Mouse (Mus musculus) bone marrow macrophage, adult 2 months (primary cell): ENCODE data around the gene Grn.

Experiments used
- CTCF ChIP-seq: IDR thresholded peaks from 2 replicates; pipeline ENCODE4 v1.5.1; 2012; ENCODE audit warnings: low read depth, mild to moderate bottlenecking, low read length, moderate library complexity
- POLR2A ChIP-seq: IDR thresholded peaks from 2 replicates; pipeline ENCODE4 v1.6.1; 2012; ENCODE audit warnings: mild to moderate bottlenecking, low read depth, low read length, borderline replicate concordance

DNA sequence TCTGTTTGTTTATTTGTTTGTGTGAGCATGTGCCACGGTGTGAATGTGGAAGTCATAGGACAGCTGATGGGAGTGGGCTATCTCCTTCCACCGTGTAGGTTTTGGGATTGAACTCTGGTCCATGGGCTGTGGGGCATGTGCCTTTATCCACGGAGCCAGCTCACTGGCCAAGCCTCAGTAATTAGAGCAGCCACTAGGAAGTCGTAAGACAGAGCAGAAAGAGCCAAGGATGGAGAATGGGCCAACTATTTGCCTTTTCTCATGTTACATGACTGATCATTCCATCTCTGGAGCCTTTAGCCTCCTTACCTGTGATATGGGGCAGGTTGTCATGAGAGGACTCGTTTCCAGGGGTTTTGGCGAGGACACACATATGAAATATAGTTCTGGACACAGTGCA lies 33.9 kb upstream of the Grn start:
- TF ChIP-seq POLR2A = no peak
- TF ChIP-seq CTCF = no peak
